Mouse (Mus musculus): ENCODE measurements around the gene Prpf31. TPM values are rescaled to one million over a fixed set of nuclear protein-coding genes. Genes with fewer than 3 reads are reported as not detected.
A peak's percentile ranks its signal among the peaks of the same experiment; 100 is the strongest.

Prpf31 gene
- polyA plus RNA-seq (2012; rRNA removed) = 70.9 and 79.1 TPM in 2 replicates

GRCm38 (mm10) chr7:3629543-3630477 lies at the start of gene Prpf31, which contains the start of gene Tfpt:
TSS of gene Prpf31 (plus strand) at chr7:3629985.
TSS of gene Tfpt (minus strand) at chr7:3629929.
- TF ChIP-seq CTCF (IDR thresholded peaks at IDR 0.05; ENCODE audit: borderline replicate concordance, insufficient read depth, low read depth, low read length) (no peak), POLR2A (IDR thresholded peaks at IDR 0.05; ENCODE audit: borderline replicate concordance, insufficient read depth, low read length) (no peak)
- H3K4me1 ChIP-seq (ENCODE audit: control insufficient read depth, insufficient read depth, low read length) = peaks cover 5% of the 10 kb centered on the region
- H3K27ac ChIP-seq (ENCODE audit: insufficient read depth, low read length) = peak within 1 kb of the TSS; percentile 74
- no peaks in the 10 kb centered on the region for H3K27me3 ChIP-seq (ENCODE audit: control insufficient read depth, insufficient read depth, low read length)
- H3K4me3 ChIP-seq (replicated peaks; ENCODE audit: insufficient read depth, low read depth, low read length) = peak within 1 kb of the TSS; percentile 99
- under 1% methylated on average over 47 of the region's 47 CpGs for WGBS
- DNase-seq = peak; percentile 96 to 98

DNA sequence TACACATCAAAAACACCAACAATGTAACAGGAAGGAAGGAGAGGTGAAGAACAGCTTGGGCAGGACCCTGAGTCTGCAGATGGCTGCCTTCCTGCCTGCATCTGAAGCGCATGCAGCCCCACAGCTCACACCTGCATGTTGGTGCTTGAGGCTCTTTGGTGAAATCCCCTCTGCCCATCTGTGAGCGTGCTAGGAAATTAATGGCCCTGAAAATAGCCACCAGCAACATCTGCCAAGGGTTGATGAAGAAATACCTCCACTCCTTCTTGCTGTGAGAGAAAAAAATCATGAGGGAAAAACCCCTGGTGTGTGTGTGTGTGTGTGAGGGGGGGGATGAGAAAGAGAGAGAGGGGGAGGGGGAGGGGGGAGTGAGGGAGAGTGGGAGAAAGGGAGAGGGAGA lies 49.8 kb upstream of the Prpf31 start:
- TF ChIP-seq CTCF (IDR thresholded peaks at IDR 0.05; ENCODE audit: borderline replicate concordance, insufficient read depth, low read depth, low read length) (no peak), POLR2A (IDR thresholded peaks at IDR 0.05; ENCODE audit: borderline replicate concordance, insufficient read depth, low read length) (no peak)
- Histone ChIP-seq H3K4me1 (ENCODE audit: control insufficient read depth, insufficient read depth, low read length) (no peaks in the 10 kb centered on the region), H3K27me3 (ENCODE audit: control insufficient read depth, insufficient read depth, low read length) (no peaks in the 10 kb centered on the region), H3K4me3 (replicated peaks; ENCODE audit: insufficient read depth, low read depth, low read length) (no peak overlapping the region), H3K27ac (ENCODE audit: insufficient read depth, low read length) (no peak overlapping the region)
- DNase-seq = no peak
- WGBS = 73% methylated on average over 2 of the region's 2 CpGs

GRCm38 (mm10) chr7:3585763-3586162 lies 44.0 kb upstream of the Prpf31 start:
- Histone ChIP-seq H3K4me1 (ENCODE audit: control insufficient read depth, insufficient read depth, low read length) (no peaks in the 10 kb centered on the region), H3K27ac (ENCODE audit: insufficient read depth, low read length) (no peak overlapping the region), H3K4me3 (replicated peaks; ENCODE audit: insufficient read depth, low read depth, low read length) (no peak overlapping the region), H3K27me3 (ENCODE audit: control insufficient read depth, insufficient read depth, low read length) (no peaks in the 10 kb centered on the region)
- no peak for TF ChIP-seq CTCF (IDR thresholded peaks at IDR 0.05; ENCODE audit: borderline replicate concordance, insufficient read depth, low read depth, low read length)
- no peak for TF ChIP-seq POLR2A (IDR thresholded peaks at IDR 0.05; ENCODE audit: borderline replicate concordance, insufficient read depth, low read length)
- no peak for DNase-seq
- WGBS = 23% methylated on average over 6 of the region's 6 CpGs

DNA sequence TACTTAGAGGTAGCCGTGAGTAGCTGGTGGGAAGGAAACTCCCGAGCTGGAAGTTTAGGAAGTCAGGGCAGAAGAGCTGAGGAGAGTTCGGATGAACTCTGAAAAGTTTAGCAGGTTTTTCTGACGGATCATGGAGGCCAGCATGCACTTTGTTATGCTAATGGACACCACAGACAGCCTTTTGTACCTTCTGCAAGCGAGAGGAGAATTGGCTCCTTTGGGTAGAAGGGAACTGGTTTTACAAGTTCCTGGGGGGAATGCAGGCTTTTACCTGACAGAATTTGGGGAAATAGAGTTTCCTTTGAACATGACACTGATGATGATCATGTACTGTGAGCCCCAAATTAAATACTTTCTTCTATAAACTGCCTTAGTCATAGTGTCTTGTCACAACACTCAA lies 43.5 kb upstream of the Prpf31 start:
- Histone ChIP-seq H3K4me1 (ENCODE audit: control insufficient read depth, insufficient read depth, low read length) (no peaks in the 10 kb centered on the region), H3K27me3 (ENCODE audit: control insufficient read depth, insufficient read depth, low read length) (no peaks in the 10 kb centered on the region), H3K27ac (ENCODE audit: insufficient read depth, low read length) (no peak overlapping the region), H3K4me3 (replicated peaks; ENCODE audit: insufficient read depth, low read depth, low read length) (no peak overlapping the region)
- TF ChIP-seq CTCF (IDR thresholded peaks at IDR 0.05; ENCODE audit: borderline replicate concordance, insufficient read depth, low read depth, low read length) (no peak), POLR2A (IDR thresholded peaks at IDR 0.05; ENCODE audit: borderline replicate concordance, insufficient read depth, low read length) (no peak)
- 4% methylated on average over 5 of the region's 5 CpGs for WGBS
- DNase-seq = no peak

- H3K27me3 ChIP-seq (ENCODE audit: control insufficient read depth, insufficient read depth, low read length) = no peaks in the 10 kb centered on the region
- no peak for TF ChIP-seq CTCF (IDR thresholded peaks at IDR 0.05; ENCODE audit: borderline replicate concordance, insufficient read depth, low read depth, low read length)
- no peak for TF ChIP-seq POLR2A (IDR thresholded peaks at IDR 0.05; ENCODE audit: borderline replicate concordance, insufficient read depth, low read length)
- 81% methylated on average over 1 of the region's 1 CpGs for WGBS
- no peak overlapping the region for H3K27ac ChIP-seq (ENCODE audit: insufficient read depth, low read length)
- no peak for DNase-seq
- no peak overlapping the region for H3K4me3 ChIP-seq (replicated peaks; ENCODE audit: insufficient read depth, low read depth, low read length)
- no peaks in the 10 kb centered on the region for H3K4me1 ChIP-seq (ENCODE audit: control insufficient read depth, insufficient read depth, low read length)
These were observed 42.5 kb upstream of the Prpf31 start for GRCm38 (mm10) chr7:3587292-3587691.

GRCm38 (mm10) chr7:3590550-3590949 lies 39.2 kb upstream of the Prpf31 start:
- no peak for TF ChIP-seq CTCF (IDR thresholded peaks at IDR 0.05; ENCODE audit: borderline replicate concordance, insufficient read depth, low read depth, low read length)
- no peak for TF ChIP-seq POLR2A (IDR thresholded peaks at IDR 0.05; ENCODE audit: borderline replicate concordance, insufficient read depth, low read length)
- no peak for DNase-seq
- no peaks in the 10 kb centered on the region for H3K27me3 ChIP-seq (ENCODE audit: control insufficient read depth, insufficient read depth, low read length)
- H3K4me1 ChIP-seq (ENCODE audit: control insufficient read depth, insufficient read depth, low read length) = no peaks in the 10 kb centered on the region
- H3K27ac ChIP-seq (ENCODE audit: insufficient read depth, low read length) = no peak overlapping the region
- no peak overlapping the region for H3K4me3 ChIP-seq (replicated peaks; ENCODE audit: insufficient read depth, low read depth, low read length)
- WGBS = 67% methylated on average over 3 of the region's 3 CpGs

DNA sequence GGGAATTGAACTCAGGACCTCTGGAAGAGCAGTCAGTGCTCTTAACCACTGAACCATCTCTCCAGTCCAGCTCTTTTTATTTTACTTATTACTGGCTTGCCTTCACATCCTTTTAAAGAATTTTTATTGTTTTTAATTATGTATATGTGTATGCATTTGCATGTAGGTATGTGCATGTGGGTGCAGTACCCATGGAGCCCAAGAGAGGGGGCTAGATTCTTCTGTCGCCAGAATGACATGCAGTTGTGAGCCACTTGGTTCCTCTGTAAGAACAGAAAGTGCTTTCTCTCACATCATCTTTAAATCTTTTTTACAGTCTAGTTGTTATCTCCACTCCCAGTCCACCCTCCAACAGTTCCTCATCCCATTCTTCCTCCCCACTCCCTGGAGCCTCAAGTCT lies 38.3 kb upstream of the Prpf31 start:
- WGBS = 67% methylated on average over 1 of the region's 1 CpGs
- H3K4me3 ChIP-seq (replicated peaks; ENCODE audit: insufficient read depth, low read depth, low read length) = no peak overlapping the region
- no peak overlapping the region for H3K27ac ChIP-seq (ENCODE audit: insufficient read depth, low read length)
- H3K27me3 ChIP-seq (ENCODE audit: control insufficient read depth, insufficient read depth, low read length) = no peaks in the 10 kb centered on the region
- no peak for DNase-seq
- no peaks in the 10 kb centered on the region for H3K4me1 ChIP-seq (ENCODE audit: control insufficient read depth, insufficient read depth, low read length)
- TF ChIP-seq CTCF (IDR thresholded peaks at IDR 0.05; ENCODE audit: borderline replicate concordance, insufficient read depth, low read depth, low read length) (no peak), POLR2A (IDR thresholded peaks at IDR 0.05; ENCODE audit: borderline replicate concordance, insufficient read depth, low read length) (no peak)

GRCm38 (mm10) chr7:3593855-3594254 lies 35.9 kb upstream of the Prpf31 start:
- Histone ChIP-seq H3K27me3 (ENCODE audit: control insufficient read depth, insufficient read depth, low read length) (no peaks in the 10 kb centered on the region), H3K27ac (ENCODE audit: insufficient read depth, low read length) (no peak overlapping the region), H3K4me3 (replicated peaks; ENCODE audit: insufficient read depth, low read depth, low read length) (no peak overlapping the region), H3K4me1 (ENCODE audit: control insufficient read depth, insufficient read depth, low read length) (no peaks in the 10 kb centered on the region)
- TF ChIP-seq POLR2A (IDR thresholded peaks at IDR 0.05; ENCODE audit: borderline replicate concordance, insufficient read depth, low read length) = no peak
- TF ChIP-seq CTCF (IDR thresholded peaks at IDR 0.05; ENCODE audit: borderline replicate concordance, insufficient read depth, low read depth, low read length) = no peak
- no peak for DNase-seq

Data from cerebellum, adult 2 months (tissue).